Mouse (Mus musculus) macrophage (primary cell): ENCODE data around the gene Peli1. TPM values are rescaled to one million over a fixed set of nuclear protein-coding genes. Genes with fewer than 3 reads are reported as not detected.

ENCODE experiments used
- H3K27ac ChIP-seq: fragments of 350-480 bp; formaldehyde crosslinking; 2 replicates; pipeline ENCODE4 v1.9.0; 2021
- H3K36me3 ChIP-seq: fragments of 350-480 bp; formaldehyde crosslinking; 2 replicates; pipeline ENCODE4 v1.9.0; 2021; ENCODE audit errors: inconsistent target
- H3K4me3 ChIP-seq: fragments of 350-480 bp; formaldehyde crosslinking; 2 replicates; pipeline ENCODE4 v1.9.0; 2021; ENCODE audit errors: inconsistent target
- H3K79me2 ChIP-seq: fragments of 350-480 bp; formaldehyde crosslinking; 2 replicates; pipeline ENCODE4 v1.9.0; 2021; ENCODE audit errors: inconsistent target
- WGBS: methylation state at CpG from one replicate; pipeline ENCODE4 v1.1.7; 2026; ENCODE audit warnings: inconsistent platforms; ENCODE audit not compliant: missing documents; 5-methylcytosine and 5-hydroxymethylcytosine counted together
- polyA plus RNA-seq: library from polyadenylated mRNA; stranded (reverse); fragments of 250-400 nt; gene quantifications from 3 replicates; pipeline ENCODE4 v1.2.4, GENCODE M21; 2018; ENCODE audit warnings: inconsistent platforms

Gene Peli1
- polyA plus RNA-seq, 1 experiment from 2014 or later: 25.2 TPM

GRCm38 (mm10) chr11:21103186-21103585 is 12.1 kb downstream of the Peli1 start:
- WGBS: 45% methylated on average over 2 of the region's 2 CpGs
- Histone ChIP-seq H3K79me2 (peaks cover 100% of the 10 kb centered on the region), H3K27ac (no peak overlapping the region), H3K4me3 (no peak overlapping the region), H3K36me3 (peaks cover 9% of the 10 kb centered on the region)

- Histone ChIP-seq H3K27ac (no peak overlapping the region), H3K4me3 (no peak overlapping the region), H3K79me2 (peaks cover 100% of the 10 kb centered on the region), H3K36me3 (peaks cover 9% of the 10 kb centered on the region)
- 93% methylated on average over 1 of the region's 1 CpGs for WGBS
Measured at GRCm38 (mm10) chr11:21105393-21105792, 14.3 kb downstream of the Peli1 start.

GRCm38 (mm10) chr11:21107120-21107519 is 16.0 kb downstream of the Peli1 start:
- H3K27ac ChIP-seq: no peak overlapping the region
- WGBS: 86% methylated on average over 1 of the region's 1 CpGs
- H3K36me3 ChIP-seq: peaks cover 9% of the 10 kb centered on the region
- no peak overlapping the region for H3K4me3 ChIP-seq
- H3K79me2 ChIP-seq: peaks cover 100% of the 10 kb centered on the region

GRCm38 (mm10) chr11:21109279-21109678 is 18.2 kb downstream of the Peli1 start:
- peaks cover 9% of the 10 kb centered on the region for H3K36me3 ChIP-seq
- peaks cover 100% of the 10 kb centered on the region for H3K79me2 ChIP-seq
- no peak overlapping the region for H3K4me3 ChIP-seq
- no peak overlapping the region for H3K27ac ChIP-seq
- 91% methylated on average over 2 of the region's 2 CpGs for WGBS

GRCm38 (mm10) chr11:21114516-21114915 is 23.4 kb downstream of the Peli1 start:
- Histone ChIP-seq H3K36me3 (0 out of 2 replicates have a peak, but pooled peaks cover 8% of the 10 kb centered on the region), H3K4me3 (no peak overlapping the region), H3K27ac (no peak overlapping the region), H3K79me2 (peaks cover 100% of the 10 kb centered on the region)
- 89% methylated on average over 2 of the region's 2 CpGs for WGBS

GRCm38 (mm10) chr11:21115804-21116203 is 24.7 kb downstream of the Peli1 start:
- Histone ChIP-seq H3K4me3 (no peak overlapping the region), H3K79me2 (peaks cover 100% of the 10 kb centered on the region), H3K36me3 (0 out of 2 replicates have a peak, but pooled peaks cover 8% of the 10 kb centered on the region), H3K27ac (no peak overlapping the region)

GRCm38 (mm10) chr11:21116623-21117295 is 25.7 kb downstream of the Peli1 start:
- 0 out of 2 replicates have a peak, but pooled peaks cover 8% of the 10 kb centered on the region for H3K36me3 ChIP-seq
- H3K79me2 ChIP-seq: peaks cover 100% of the 10 kb centered on the region
- 100% methylated on average over 3 of the region's 3 CpGs for WGBS
- H3K27ac ChIP-seq: no peak overlapping the region
- no peak overlapping the region for H3K4me3 ChIP-seq

- Histone ChIP-seq H3K27ac (no peak overlapping the region), H3K79me2 (peaks cover 100% of the 10 kb centered on the region), H3K36me3 (no peaks in the 10 kb centered on the region), H3K4me3 (no peak overlapping the region)
- WGBS: 93% methylated on average over 2 of the region's 2 CpGs
Measured at GRCm38 (mm10) chr11:21121737-21122136, 30.6 kb downstream of the Peli1 start.

- H3K36me3 ChIP-seq: no peaks in the 10 kb centered on the region
- 100% methylated on average over 1 of the region's 2 CpGs for WGBS
- H3K79me2 ChIP-seq: peaks cover 100% of the 10 kb centered on the region
- no peak overlapping the region for H3K27ac ChIP-seq
- H3K4me3 ChIP-seq: no peak overlapping the region
Measured at GRCm38 (mm10) chr11:21122399-21122798, 31.3 kb downstream of the Peli1 start.

- Histone ChIP-seq H3K79me2 (peaks cover 97% of the 10 kb centered on the region), H3K36me3 (0 out of 2 replicates have a peak, but pooled peaks cover 8% of the 10 kb centered on the region), H3K27ac (no peak overlapping the region), H3K4me3 (no peak overlapping the region)
- 81% methylated on average over 2 of the region's 2 CpGs for WGBS
Measured at GRCm38 (mm10) chr11:21131692-21132091, 40.6 kb downstream of the Peli1 start.

GRCm38 (mm10) chr11:21134875-21135451 is 43.9 kb downstream of the Peli1 start:
- WGBS: 85% methylated on average over 2 of the region's 2 CpGs
- Histone ChIP-seq H3K36me3 (peaks cover 30% of the 10 kb centered on the region; the same call in 1 of the 2 replicates), H3K4me3 (no peak overlapping the region), H3K27ac (no peak overlapping the region), H3K79me2 (peaks cover 81% of the 10 kb centered on the region)

GRCm38 (mm10) chr11:21139453-21139852 is 48.4 kb downstream of the Peli1 start:
- no peak overlapping the region for H3K27ac ChIP-seq
- peaks cover 59% of the 10 kb centered on the region for H3K36me3 ChIP-seq
- 87% methylated on average over 1 of the region's 1 CpGs for whole genome bisulfite sequencing
- peaks cover 37% of the 10 kb centered on the region for H3K79me2 ChIP-seq
- no peak overlapping the region for H3K4me3 ChIP-seq

GRCm38 (mm10) chr11:21141242-21141641 is 50.2 kb downstream of the Peli1 start:
- Histone ChIP-seq H3K36me3 (peaks cover 67% of the 10 kb centered on the region), H3K4me3 (no peak overlapping the region), H3K27ac (no peak overlapping the region), H3K79me2 (peaks cover 19% of the 10 kb centered on the region; the same call in 1 of the 2 replicates)
- 95% methylated on average over 7 of the region's 7 CpGs for WGBS

GRCm38 (mm10) chr11:21141755-21142154 is 50.7 kb downstream of the Peli1 start:
- Histone ChIP-seq H3K79me2 (peaks cover 18% of the 10 kb centered on the region; the same call in 1 of the 2 replicates), H3K36me3 (peaks cover 70% of the 10 kb centered on the region), H3K27ac (no peak overlapping the region), H3K4me3 (no peak overlapping the region)
- 91% methylated on average over 4 of the region's 4 CpGs for WGBS

GRCm38 (mm10) chr11:21149476-21149875 is 58.4 kb downstream of the Peli1 start:
- H3K27ac ChIP-seq: no peak overlapping the region
- H3K4me3 ChIP-seq: no peak overlapping the region
- H3K36me3 ChIP-seq: peaks cover 66% of the 10 kb centered on the region
- H3K79me2 ChIP-seq: no peaks in the 10 kb centered on the region
- 100% methylated on average over 3 of the region's 4 CpGs for WGBS
